Mouse (Mus musculus) heart, adult 2 months (tissue): Measurements from ENCODE around the gene Tst.

Source experiments
- CTCF ChIP-seq: fragments of 200-600 bp; IDR thresholded peaks from 2 replicates; pipeline ENCODE4 v1.8.1; 2022; ENCODE audit warnings: antibody characterized with exemption, mild to moderate bottlenecking, moderate library complexity
- EP300 ChIP-seq: fragments of 200-500 bp; IDR thresholded peaks from 2 replicates; pipeline ENCODE4 v1.6.1; 2011; ENCODE audit warnings: low read depth, low read length, control low read depth; ENCODE audit not compliant: insufficient read depth

DNA sequence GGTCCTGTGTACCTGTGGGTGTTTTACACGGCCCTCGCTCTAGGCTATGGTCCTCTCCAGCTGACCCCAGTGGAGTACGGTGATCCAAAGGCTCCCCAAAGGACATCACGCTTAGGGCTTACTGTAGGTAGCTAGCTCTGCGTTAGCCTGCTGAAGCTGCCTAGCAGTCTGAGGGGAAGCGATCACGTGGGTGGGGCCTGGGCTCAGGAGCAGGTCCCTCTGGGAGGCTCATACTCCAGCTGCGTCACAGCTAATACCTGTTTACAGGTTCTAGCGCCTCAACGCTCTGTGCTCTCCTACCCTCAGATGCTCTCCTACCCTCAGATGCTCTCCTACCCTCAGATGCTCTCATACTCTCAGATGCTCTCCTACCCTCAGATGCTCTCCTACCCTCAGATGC is 25.2 kb upstream of the Tst start:
- TF ChIP-seq CTCF (no peak), EP300 (no peak)
